Mouse (Mus musculus) right cerebral cortex, postnatal 14 days (tissue): ENCODE measurements around the gene Tas2r122.
"Not testable (repeated sequence)": the region's sequence is repeated elsewhere in the genome, so short reads cannot be mapped to it uniquely, and the experiment has no call there.

Source experiments
- DNase-seq: peaks from one replicate; pipeline ENCODE4 v3.0.0; 2022

Tas2r122 gene

DNA sequence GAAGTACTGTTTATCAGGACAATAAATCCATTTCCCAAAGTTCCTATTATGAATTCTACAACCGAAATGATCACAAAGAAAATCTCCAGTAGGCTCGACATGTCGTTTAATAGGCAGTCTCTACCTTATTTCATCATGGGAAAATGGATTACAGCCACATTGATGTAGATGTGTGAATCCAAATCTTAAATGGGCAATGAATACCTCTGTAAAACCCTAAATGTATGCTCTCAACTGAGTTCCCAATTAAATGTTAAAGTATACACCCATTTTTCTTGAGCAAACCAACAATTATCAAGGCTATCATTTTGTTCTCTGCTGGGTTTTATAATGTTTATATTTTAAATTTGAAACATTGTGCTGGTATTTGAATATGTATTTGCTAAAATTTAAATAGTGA lies at the start of gene Tas2r122:
Gene Tas2r122 (minus strand): TSS at position 101 of the 400 bp plus-strand sequence.
- DNase-seq, result no peak

DNA sequence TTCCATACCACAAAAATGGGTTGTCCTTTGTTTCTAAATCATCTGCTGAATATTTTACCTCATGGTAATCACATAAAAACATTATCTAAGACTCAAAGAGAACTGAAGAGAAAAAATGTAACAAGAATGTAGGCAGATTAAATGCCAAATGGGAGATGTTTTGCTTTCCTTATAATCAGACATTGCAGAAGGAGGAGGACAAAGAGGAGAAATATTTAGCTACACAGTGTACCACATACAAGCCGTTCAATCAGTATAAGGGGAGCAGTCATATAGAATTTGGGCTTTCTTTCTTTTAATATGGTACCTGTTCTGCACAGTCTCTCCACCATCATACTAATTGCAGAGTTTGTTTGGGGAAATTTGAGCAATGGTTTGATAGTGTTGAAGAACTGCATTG lies 42.7 kb upstream of the Tas2r122 start, which contains the start of gene Tas2r124:
Gene Tas2r124 (plus strand): TSS at position 301 of the 400 bp plus-strand sequence.
- no peak for DNase-seq

DNA sequence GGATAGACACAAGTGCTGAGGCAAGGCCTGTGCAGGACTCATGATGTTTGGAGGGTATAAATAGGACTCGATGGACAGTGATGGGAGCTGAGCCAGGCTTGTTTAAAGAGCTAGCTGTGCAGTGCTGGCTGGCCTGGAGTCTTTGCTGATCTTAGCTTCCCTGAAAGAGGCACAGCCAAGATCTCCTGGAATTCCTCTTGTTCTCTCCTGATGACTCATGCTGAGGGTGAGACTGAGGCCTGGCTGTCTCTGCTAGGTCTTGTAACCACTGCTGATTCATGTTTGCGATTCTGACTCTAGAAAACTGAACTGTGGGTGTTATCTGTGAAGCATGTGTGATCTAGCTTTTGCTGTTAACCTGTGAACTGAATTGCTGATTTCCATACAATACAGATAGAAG lies 38.5 kb upstream of the Tas2r122 start:
- DNase-seq, result no peak

DNA sequence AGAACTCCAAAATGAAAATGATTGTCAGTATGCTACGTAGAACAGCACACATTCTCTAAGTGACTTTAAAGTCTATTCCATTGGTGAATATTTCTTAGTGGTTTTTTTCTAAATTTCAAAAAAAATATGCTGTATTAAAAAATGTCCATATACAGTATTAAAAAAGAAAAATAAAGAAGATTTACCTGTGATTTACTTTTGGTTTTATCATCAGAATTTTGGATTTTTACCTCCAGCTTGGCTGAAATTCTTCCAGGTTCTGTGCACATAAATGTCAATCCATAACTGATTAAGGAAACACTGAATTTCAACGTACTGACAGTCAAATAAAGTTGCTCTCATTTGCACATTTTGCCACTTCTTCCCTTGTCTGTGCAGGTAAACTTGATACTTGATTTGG lies 26.2 kb upstream of the Tas2r122 start, which contains the start of gene Tas2r115:
Gene Tas2r115 (minus strand): TSS at position 101 of the 400 bp plus-strand sequence.
- no peak for DNase-seq

DNA sequence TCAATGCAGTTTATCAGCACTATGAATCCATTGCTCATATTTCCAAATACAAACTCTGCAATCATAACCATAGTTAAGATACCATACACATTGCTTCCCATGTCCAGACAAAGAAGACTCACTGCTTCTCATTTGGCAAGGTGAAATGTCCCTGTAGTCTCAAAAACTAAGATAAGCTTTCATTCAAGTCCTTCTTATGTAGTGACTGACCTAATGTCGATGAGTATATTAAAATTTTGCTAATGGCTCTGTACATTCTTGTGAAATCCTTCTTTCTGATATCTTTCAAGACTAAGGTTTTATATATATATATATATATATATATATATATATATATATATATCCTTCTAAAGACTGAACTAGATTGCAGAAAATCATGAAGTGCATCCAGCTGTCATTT lies 10.8 kb downstream of the Tas2r122 start, which contains the start of gene Tas2r121:
Gene Tas2r121 (minus strand): TSS at position 101 of the 400 bp plus-strand sequence.
- DNase-seq, result no peak

DNA sequence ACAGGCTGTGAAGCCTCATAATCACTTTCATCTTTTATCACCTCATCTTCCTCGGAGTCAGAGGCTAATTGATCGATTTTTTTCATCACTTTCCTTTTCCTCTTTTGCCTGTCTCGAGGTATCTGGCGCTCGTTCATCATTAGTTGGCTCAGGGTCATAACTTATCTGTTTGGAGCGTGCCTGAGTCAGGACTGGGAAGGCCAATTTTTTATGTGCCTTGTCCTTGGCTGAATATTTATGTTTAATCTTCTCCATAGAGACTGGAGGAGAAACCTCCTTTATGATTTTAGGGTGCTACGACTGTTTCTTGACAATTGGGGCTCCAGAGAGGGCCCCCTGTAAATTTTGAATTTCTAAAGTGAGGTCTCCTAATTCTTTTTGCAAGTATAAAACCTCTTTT lies 20.1 kb downstream of the Tas2r122 start:
- not testable (repeated sequence) for DNase-seq
